17 mouse cellular contexts compared by ENCODE assay signal in the genomic region with DNA sequence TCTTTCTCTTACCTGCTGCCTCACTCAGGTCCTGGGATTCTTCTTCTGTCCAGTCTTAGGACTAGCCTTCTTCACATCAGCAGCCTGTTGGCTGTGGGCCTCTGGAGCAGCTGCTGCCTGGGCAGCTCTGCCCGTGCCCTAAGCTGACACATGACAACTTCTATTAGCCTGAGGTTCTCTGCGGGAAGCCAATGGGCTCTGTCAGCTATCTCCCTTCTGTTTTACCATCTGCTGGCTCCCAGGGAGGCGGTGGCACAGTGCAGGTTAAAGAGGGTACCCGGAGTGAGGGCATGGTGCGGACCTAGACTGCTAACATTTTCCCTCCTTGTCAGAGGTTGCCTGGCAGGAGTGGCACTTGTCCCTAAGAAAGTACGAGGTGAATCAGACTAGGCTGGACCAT. TPM values are rescaled to one million over a fixed set of nuclear protein-coding genes. Genes with fewer than 3 reads are reported as not detected.
DNase-seq lines count a peak whose midpoint lies in the region; ATAC-seq lines count a peak whose summit lies in the region.
"Had no signal": no experiment of that assay in that cellular context is flagged by ENCODE, and none has a peak within 500 bp of the region (broad histone marks: within the 10 kb centered on the region; RNA-seq: fewer than 3 reads in every experiment).

No protein-coding gene starts in this region.

- 59% methylated on average over 6 of the region's 6 CpGs for whole genome bisulfite sequencing in hindbrain, embryonic 10.5 days
- WGBS in hindbrain, embryonic 11.5 days, result 54% methylated on average over 6 of the region's 6 CpGs
- 66% methylated on average over 6 of the region's 6 CpGs for WGBS in embryonic facial prominence, embryonic 14.5 days

- H3K36me3 ChIP-seq in hindbrain, embryonic 10.5 days, result no peaks in the 10 kb centered on the region
- no peaks in the 10 kb centered on the region for H3K36me3 ChIP-seq in hindbrain, embryonic 11.5 days (ENCODE audit: control insufficient read depth, insufficient read depth, low read length)
- H3K36me3 ChIP-seq in embryonic facial prominence, embryonic 14.5 days (ENCODE audit: control insufficient read depth, insufficient read depth, low read length), result no peaks in the 10 kb centered on the region
- H3K36me3 ChIP-seq: heart, embryonic 13.5 days; kidney, embryonic 15.5 days; neural tube, embryonic 13.5 days had no signal

- no peak for DNase-seq in hindbrain, embryonic 10.5 days (ENCODE audit: low spot score)
- DNase-seq in hindbrain, embryonic 11.5 days (ENCODE audit: low spot score), result no peak
- peak; percentile 66 for DNase-seq in cerebellum, adult 11-12 months
- DNase-seq in embryonic facial prominence, embryonic 14.5 days (ENCODE audit: low spot score), result no peak
- peak; percentile 77 for DNase-seq in retina, embryonic 14.5 days (ENCODE audit: low spot score)
- DNase-seq in thymus, adult 18-20 months, result no peak
- no peak for DNase-seq in heart, adult 11 months
- DNase-seq in heart, postnatal 14 days, result no peak
- DNase-seq: lung, adult 2 months; right cerebral cortex, adult 18-20 months had no signal

- no peaks in the 10 kb centered on the region for H3K27me3 ChIP-seq in hindbrain, embryonic 10.5 days (ENCODE audit: insufficient read depth, poor library complexity, severe bottlenecking)
- H3K27me3 ChIP-seq in hindbrain, embryonic 11.5 days (ENCODE audit: control insufficient read depth, insufficient read depth, low read length), result no peaks in the 10 kb centered on the region
- H3K27me3 ChIP-seq in embryonic facial prominence, embryonic 14.5 days (replicated peaks; ENCODE audit: control insufficient read depth, insufficient read depth, low read length), result no peaks in the 10 kb centered on the region
- H3K27me3 ChIP-seq: heart, embryonic 13.5 days; kidney, embryonic 15.5 days; neural tube, embryonic 13.5 days had no signal

- H3K9me3 ChIP-seq in hindbrain, embryonic 10.5 days, result no peaks in the 10 kb centered on the region
- H3K9me3 ChIP-seq in hindbrain, embryonic 11.5 days (ENCODE audit: control insufficient read depth, low read length), result no peaks in the 10 kb centered on the region
- no peaks in the 10 kb centered on the region for H3K9me3 ChIP-seq in embryonic facial prominence, embryonic 14.5 days (ENCODE audit: control insufficient read depth, low read length)
- H3K9me3 ChIP-seq: heart, embryonic 13.5 days; kidney, embryonic 15.5 days; neural tube, embryonic 13.5 days had no signal

- H3K9ac ChIP-seq in hindbrain, embryonic 11.5 days (ENCODE audit: low read depth, low read length), result no peak overlapping the region
- no peak overlapping the region for H3K9ac ChIP-seq in embryonic facial prominence, embryonic 14.5 days (ENCODE audit: low read depth, low read length)
- H3K9ac ChIP-seq: heart, embryonic 13.5 days; kidney, embryonic 15.5 days; neural tube, embryonic 13.5 days had no signal

- intact Hi-C loops in heart, postnatal 14 days (cut with DNase I), result no loop called here

- ATAC-seq in hindbrain, embryonic 11.5 days (ENCODE audit: low FRiP score), result no peak
- peak; percentile 33; the same call in 1 of the 2 replicates for ATAC-seq in embryonic facial prominence, embryonic 14.5 days (ENCODE audit: low read depth)

- peak overlapping the region; percentile 29; the same call in 1 of the 2 replicates for H3K27ac ChIP-seq in hindbrain, embryonic 10.5 days
- no peak overlapping the region for H3K27ac ChIP-seq in hindbrain, embryonic 11.5 days (ENCODE audit: low read depth, low read length)
- H3K27ac ChIP-seq in embryonic facial prominence, embryonic 14.5 days (replicated peaks; ENCODE audit: low read depth, low read length), result no peak overlapping the region
- H3K27ac ChIP-seq: heart, embryonic 13.5 days; kidney, embryonic 15.5 days; neural tube, embryonic 13.5 days had no signal

- H3K4me3 ChIP-seq in hindbrain, embryonic 10.5 days, result no peak overlapping the region
- H3K4me3 ChIP-seq in hindbrain, embryonic 11.5 days (ENCODE audit: low read depth, low read length), result no peak overlapping the region
- H3K4me3 ChIP-seq in embryonic facial prominence, embryonic 14.5 days (ENCODE audit: low read depth, low read length), result no peak overlapping the region
- H3K4me3 ChIP-seq: heart, embryonic 13.5 days; kidney, embryonic 15.5 days; neural tube, embryonic 13.5 days had no signal

- no peak overlapping the region for H3K4me2 ChIP-seq in hindbrain, embryonic 11.5 days (replicated peaks; ENCODE audit: low read depth, low read length)
- H3K4me2 ChIP-seq in embryonic facial prominence, embryonic 14.5 days (ENCODE audit: low read depth, low read length), result no peak overlapping the region
- H3K4me2 ChIP-seq: heart, embryonic 13.5 days; kidney, embryonic 15.5 days; neural tube, embryonic 13.5 days had no signal

- peaks cover 28% of the 10 kb centered on the region for H3K4me1 ChIP-seq in hindbrain, embryonic 10.5 days (replicated peaks)
- H3K4me1 ChIP-seq in hindbrain, embryonic 11.5 days (replicated peaks; ENCODE audit: control insufficient read depth, insufficient read depth, low read length), result no peaks in the 10 kb centered on the region
- H3K4me1 ChIP-seq in embryonic facial prominence, embryonic 14.5 days (ENCODE audit: control insufficient read depth, insufficient read depth, low read length), result no peaks in the 10 kb centered on the region

RNA-seq across cellular contexts. Expression of a gene that starts 39.5 kb away (rescaled TPM):
- not detected in 2 replicates for polyA plus RNA-seq in hindbrain, embryonic 10.5 days (2016; fragmentation: Nextera tagmentation; extraction: Ambion mirVana)
- not detected in 2 replicates for polyA plus RNA-seq in hindbrain, embryonic 11.5 days (2014; fragmentation: Nextera tagmentation; extraction: Ambion mirVana)
- not detected in 2 replicates for polyA plus RNA-seq in embryonic facial prominence, embryonic 14.5 days (2014; fragmentation: Nextera tagmentation; extraction: Ambion mirVana)
- not detected for total RNA-seq in heart, postnatal 14 days (2021)
- total RNA-seq: ES-E14; layer of hippocampus, postnatal 14 days had no signal
- polyA plus RNA-seq: heart, embryonic 13.5 days; kidney, embryonic 15.5 days; limb, embryonic 14.5 days; lung, adult 2 months; neural tube, embryonic 13.5 days; thymus, postnatal 0 days had no signal

Comparison
In these comparisons a context has a peak if more than half of its experiments do, and no peak if none do; other contexts are left out.
1. DNase-seq: peak in cerebellum, adult 11-12 months (single experiment) and retina, embryonic 14.5 days (single experiment); none in hindbrain, embryonic 10.5 days (single experiment), hindbrain, embryonic 11.5 days (single experiment), embryonic facial prominence, embryonic 14.5 days (single experiment), thymus, adult 18-20 months (0 of 2), heart, adult 11 months (single experiment) and heart, postnatal 14 days (0 of 2).